Mouse (Mus musculus) liver, embryonic 15.5 days (tissue): ENCODE data around the gene Pheta1. TPM values are rescaled to one million over a fixed set of nuclear protein-coding genes. Genes with fewer than 3 reads are reported as not detected.

ENCODE experiments used
- ATAC-seq: fragments of 200-750 bp; cut with Nextera tagmentation; 2 replicates; pipeline ENCODE4 v1.8.0; 2017; ENCODE audit warnings: moderate number of reproducible peaks, mild to moderate bottlenecking, moderate library complexity; ENCODE audit not compliant: insufficient read depth
- H3K27ac ChIP-seq: fragments of 300-500 bp; sonication (generic); replicated peaks from 2 replicates; pipeline ENCODE4 v1.5.1; 2015; ENCODE audit warnings: mild to moderate bottlenecking, inconsistent platforms
- H3K27me3 ChIP-seq: fragments of 300-500 bp; sonication (generic); 2 replicates; pipeline ENCODE4 v1.6.1; 2015; ENCODE audit warnings: mild to moderate bottlenecking, inconsistent platforms
- H3K36me3 ChIP-seq: fragments of 300-500 bp; sonication (generic); replicated peaks from 2 replicates; pipeline ENCODE4 v1.6.1; 2015; ENCODE audit warnings: moderate library complexity, mild to moderate bottlenecking, inconsistent platforms
- H3K4me1 ChIP-seq: fragments of 300-500 bp; sonication (generic); replicated peaks from 2 replicates; pipeline ENCODE4 v1.6.1; 2015; ENCODE audit warnings: inconsistent platforms
- H3K4me2 ChIP-seq: fragments of 300-500 bp; sonication (generic); 2 replicates; pipeline ENCODE4 v1.6.1; 2015; ENCODE audit warnings: moderate library complexity, mild to moderate bottlenecking, inconsistent platforms
- H3K4me3 ChIP-seq: fragments of 300-500 bp; sonication (generic); replicated peaks from 2 replicates; pipeline ENCODE4 v1.5.1; 2015; ENCODE audit warnings: mild to moderate bottlenecking, inconsistent platforms
- H3K9ac ChIP-seq: fragments of 300-500 bp; sonication (generic); 2 replicates; pipeline ENCODE4 v1.6.1; 2015; ENCODE audit warnings: moderate library complexity, mild to moderate bottlenecking, inconsistent platforms
- H3K9me3 ChIP-seq: fragments of 300-500 bp; sonication (generic); replicated peaks from 2 replicates; pipeline ENCODE4 v1.6.1; 2016; ENCODE audit warnings: inconsistent platforms
- whole genome bisulfite sequencing: fragments of 180-500 bp; shearing (Covaris S2); methylation state at CpG from one replicate; pipeline ENCODE4 v1.1.7; 2015; ENCODE audit warnings: mixed read lengths; ENCODE audit not compliant: insufficient replicate concordance; 5-methylcytosine and 5-hydroxymethylcytosine counted together
- polyA plus RNA-seq: library from polyadenylated mRNA; unstranded; fragments of >200 nt; fragmentation: Nextera tagmentation; extraction: Ambion mirVana; gene quantifications from 2 replicates; pipeline ENCODE4 v1.2.1, GENCODE M21; 2015

Gene Pheta1
- polyA plus RNA-seq, 1 experiment from 2014 or later = 3.9 TPM

DNA sequence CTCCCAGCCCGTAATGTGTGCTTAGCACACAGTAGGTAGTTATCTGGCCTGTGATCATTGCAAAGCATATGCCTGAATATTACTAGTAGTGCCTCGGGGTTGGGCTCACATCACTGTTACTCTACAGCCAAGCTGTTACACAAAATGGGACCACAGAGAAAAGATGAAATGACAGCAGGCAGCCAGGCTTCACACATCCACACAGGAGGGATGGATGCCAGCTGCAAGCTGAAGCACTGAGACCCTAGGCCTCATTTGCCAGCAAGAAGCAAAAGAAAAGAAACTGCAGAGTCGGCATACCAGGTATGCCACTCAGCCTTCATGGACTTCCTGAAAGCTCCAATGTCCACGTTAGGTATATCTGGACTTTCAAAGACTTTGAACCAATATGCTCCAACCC, 20.9 kb upstream of the Pheta1 start:
- H3K9me3 ChIP-seq = no peaks in the 10 kb centered on the region
- no peak overlapping the region for H3K27ac ChIP-seq
- ATAC-seq = no peak
- no peak overlapping the region for H3K9ac ChIP-seq
- H3K27me3 ChIP-seq = no peaks in the 10 kb centered on the region
- peaks cover 49% of the 10 kb centered on the region for H3K4me1 ChIP-seq
- H3K36me3 ChIP-seq = peaks cover 58% of the 10 kb centered on the region
- WGBS = 76% methylated on average over 4 of the region's 4 CpGs
- H3K4me2 ChIP-seq = no peak overlapping the region
- H3K4me3 ChIP-seq = no peak overlapping the region

DNA sequence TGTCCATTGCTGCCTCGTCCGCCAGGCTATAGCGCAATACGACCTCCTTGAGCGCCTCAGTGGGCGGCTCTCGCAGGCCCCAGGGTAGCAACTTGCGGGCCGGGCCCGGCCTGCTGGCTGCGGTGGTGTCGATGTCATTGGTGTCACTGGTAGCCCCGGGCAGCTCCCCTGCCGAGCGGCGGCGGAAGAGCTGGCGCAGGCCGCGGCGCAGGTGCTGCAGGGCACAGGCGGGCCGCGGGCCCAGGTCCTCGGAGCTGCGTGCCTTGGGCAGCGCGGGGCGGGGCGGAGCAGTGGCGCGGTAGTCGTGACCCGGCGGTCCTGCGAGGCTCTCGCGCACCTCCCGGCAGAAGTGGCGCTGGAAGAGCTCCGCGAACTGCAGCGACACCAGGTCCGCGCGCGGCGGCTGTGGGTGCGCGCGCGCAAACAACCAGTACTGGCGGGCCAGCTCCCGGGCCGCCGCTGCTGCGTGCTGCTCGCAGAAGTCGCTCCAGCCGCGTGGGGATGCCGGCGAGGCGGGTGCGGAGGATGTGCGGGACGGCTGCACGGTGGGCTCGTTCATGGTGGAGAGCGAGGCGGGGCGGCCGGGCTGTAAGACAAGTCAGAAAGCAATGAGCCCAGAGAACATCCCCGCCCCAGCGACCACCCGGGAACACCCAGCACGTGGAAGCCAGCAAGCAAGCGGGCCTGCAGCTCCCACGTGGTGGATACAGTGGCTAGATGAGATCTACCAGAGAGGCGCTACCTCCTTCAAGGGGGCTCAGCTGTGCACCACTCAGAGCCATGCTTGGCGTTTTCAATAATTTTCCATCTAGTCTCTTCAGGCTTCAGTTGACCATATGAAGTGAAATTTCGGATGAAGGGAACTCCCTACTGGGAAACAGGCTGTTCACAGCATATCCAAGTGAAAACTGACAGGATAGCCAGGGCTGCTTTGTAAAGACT, 20.0 kb upstream of the Pheta1 start:
- ATAC-seq = no peak
- Histone ChIP-seq H3K4me1 (peaks cover 50% of the 10 kb centered on the region), H3K9me3 (no peaks in the 10 kb centered on the region), H3K4me3 (no peak overlapping the region), H3K36me3 (peaks cover 50% of the 10 kb centered on the region), H3K27ac (no peak overlapping the region), H3K27me3 (no peaks in the 10 kb centered on the region), H3K4me2 (peak overlapping the region; percentile 40), H3K9ac (no peak overlapping the region)
- WGBS = 75% methylated on average over 82 of the region's 82 CpGs

DNA sequence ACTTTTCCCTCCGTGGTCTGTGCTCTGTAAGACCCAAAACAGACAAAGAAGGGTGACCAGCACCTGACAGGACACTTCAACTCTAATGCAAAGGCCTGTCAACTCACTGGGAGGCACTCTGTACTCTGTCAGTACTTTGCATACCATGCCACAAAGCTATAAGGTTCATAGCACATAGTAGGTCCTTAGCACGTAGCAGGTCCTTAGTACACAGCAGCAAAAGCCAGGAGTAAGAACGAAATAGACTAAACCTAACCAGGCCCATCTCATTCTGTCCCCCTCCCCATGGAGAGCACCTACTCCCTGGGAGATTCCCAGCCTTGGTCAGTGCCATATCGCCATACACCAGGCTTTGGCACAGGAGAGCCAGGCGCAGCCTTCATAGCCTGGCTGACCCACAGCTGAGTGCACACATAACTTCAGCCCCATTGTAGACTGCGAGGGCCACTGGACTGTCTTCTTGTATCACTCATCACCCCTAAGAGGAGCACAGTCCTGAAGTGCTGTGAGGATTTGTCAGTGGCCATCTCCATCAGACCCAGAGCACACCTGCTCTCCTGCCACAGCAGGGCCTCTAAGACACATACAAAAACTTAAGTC, 17.7 kb upstream of the Pheta1 start:
- H3K4me1 ChIP-seq = peaks cover 58% of the 10 kb centered on the region
- 78% methylated on average over 6 of the region's 6 CpGs for WGBS
- H3K36me3 ChIP-seq = peaks cover 32% of the 10 kb centered on the region

DNA sequence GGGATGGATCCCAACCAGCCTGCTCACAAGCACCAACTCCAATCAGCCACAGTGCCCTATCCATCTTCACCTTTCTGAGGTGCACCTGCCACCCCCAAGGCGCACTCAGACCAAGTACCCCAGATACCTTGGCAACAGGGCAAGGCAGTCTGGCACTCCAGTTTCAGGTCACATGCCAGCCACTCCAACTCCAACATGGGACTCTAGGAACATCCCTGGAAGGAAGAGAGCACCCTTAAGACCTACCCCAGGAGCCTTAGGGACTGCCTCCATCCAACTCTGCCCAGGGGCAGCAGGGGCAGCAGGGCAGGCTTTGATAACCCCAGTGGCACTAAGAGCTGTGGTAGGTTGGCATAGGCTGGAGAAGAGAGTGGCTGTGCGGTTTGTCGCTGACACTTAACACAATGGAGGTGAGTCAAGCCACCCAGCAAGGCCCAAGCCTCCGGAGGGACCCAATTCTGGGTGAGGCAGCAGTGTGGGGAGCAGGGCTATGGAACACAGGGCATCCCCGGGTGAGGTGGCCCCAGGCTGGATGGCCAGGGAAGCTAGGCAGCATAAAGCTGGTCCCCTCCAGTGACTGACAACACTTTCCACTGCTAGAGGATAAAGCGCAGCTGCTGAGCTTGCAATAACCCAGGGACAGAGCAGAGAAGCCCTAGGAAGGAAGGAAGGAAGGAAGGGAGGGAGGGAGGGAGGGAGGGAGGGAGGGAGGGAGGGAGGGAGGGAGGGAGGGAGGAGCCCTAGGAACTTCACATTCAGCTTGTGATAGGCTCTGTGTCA, 16.2 kb upstream of the Pheta1 start:
- ATAC-seq = no peak
- Histone ChIP-seq H3K4me2 (peak overlapping the region; percentile 99; the same call in 1 of the 2 replicates), H3K9ac (no peak overlapping the region), H3K27me3 (peaks cover 7% of the 10 kb centered on the region), H3K36me3 (peaks cover 18% of the 10 kb centered on the region), H3K4me3 (no peak overlapping the region), H3K4me1 (peaks cover 73% of the 10 kb centered on the region), H3K27ac (0 out of 2 replicates have a peak overlapping the region, but pooled peaks have one; percentile 61), H3K9me3 (no peaks in the 10 kb centered on the region)
- WGBS = 54% methylated on average over 6 of the region's 6 CpGs

More for the DNA sequence above, 17.7 kb upstream of the Pheta1 start:
- H3K9me3 ChIP-seq = no peaks in the 10 kb centered on the region
- ATAC-seq = no peak
- H3K4me2 ChIP-seq = no peak overlapping the region
- H3K27me3 ChIP-seq = no peaks in the 10 kb centered on the region
- no peak overlapping the region for H3K27ac ChIP-seq
- H3K4me3 ChIP-seq = no peak overlapping the region
- no peak overlapping the region for H3K9ac ChIP-seq

DNA sequence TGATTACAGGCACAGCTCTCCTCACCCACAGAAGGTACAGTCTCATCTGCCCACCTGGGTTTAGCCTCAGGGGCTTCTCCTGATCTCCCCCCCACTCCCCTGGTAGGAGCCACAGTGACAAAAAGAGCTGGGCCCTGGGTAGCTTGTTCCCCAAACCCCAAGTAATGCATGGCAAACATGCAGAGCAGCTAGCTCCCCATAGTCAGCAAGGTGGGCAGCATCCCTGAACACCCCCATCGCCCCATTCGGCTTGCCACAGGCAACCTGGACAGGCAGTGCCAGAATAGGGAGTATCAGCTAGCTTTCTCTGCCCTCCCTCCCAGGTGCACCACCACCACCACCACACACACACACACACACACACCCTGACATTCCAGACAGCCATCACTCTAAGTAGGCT, 15.6 kb upstream of the Pheta1 start:
- H3K27me3 ChIP-seq = peaks cover 13% of the 10 kb centered on the region
- peak overlapping the region; percentile 61 for H3K27ac ChIP-seq
- WGBS = 66% methylated on average over 2 of the region's 2 CpGs
- H3K4me1 ChIP-seq = peaks cover 79% of the 10 kb centered on the region
- peaks cover 12% of the 10 kb centered on the region for H3K36me3 ChIP-seq
- no peak overlapping the region; the same call in 1 of the 2 replicates for H3K9ac ChIP-seq
- H3K9me3 ChIP-seq = no peaks in the 10 kb centered on the region
- peak overlapping the region; percentile 99 for H3K4me2 ChIP-seq
- peak overlapping the region; percentile 83; the same call in 1 of the 2 replicates for H3K4me3 ChIP-seq
- ATAC-seq = no peak

DNA sequence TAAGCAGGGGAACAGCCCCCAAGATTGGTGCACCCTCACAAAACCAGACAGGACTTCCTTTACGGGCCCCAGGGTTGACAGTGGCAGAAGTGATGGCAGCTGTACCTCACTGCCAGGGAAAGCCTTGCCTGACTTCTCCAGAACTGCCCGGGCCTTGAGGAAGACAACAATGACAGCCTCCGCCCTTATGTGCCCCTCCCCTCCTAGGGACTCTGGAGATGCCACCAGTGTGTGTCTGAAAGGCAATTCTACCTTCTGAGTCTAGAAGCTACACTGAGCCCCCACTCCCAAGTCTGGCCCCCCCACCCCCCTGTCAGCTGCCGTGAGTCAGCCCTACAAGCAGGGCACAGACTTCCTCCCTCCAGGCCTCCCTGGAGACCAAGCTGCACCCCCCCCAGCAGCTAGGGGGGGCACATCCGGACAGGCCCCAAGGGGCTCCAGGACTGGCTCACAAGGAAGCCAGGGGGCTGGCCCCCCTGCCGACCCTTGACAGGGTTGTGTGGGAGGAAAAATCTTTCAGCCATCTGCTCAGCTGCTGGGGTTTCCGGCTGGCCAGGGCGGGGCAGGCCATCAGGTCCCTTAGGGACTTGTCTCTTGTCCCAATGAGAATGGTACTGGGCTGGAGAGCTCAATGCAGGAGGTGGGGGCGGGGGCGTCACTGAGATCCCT, 15.1 kb upstream of the Pheta1 start:
- Histone ChIP-seq H3K27me3 (peaks cover 18% of the 10 kb centered on the region), H3K36me3 (peaks cover 6% of the 10 kb centered on the region), H3K9me3 (no peaks in the 10 kb centered on the region), H3K27ac (peak overlapping the region; percentile 61), H3K4me3 (peak overlapping the region; percentile 83), H3K4me2 (peak overlapping the region; percentile 99), H3K9ac (peak overlapping the region; percentile 21; the same call in 1 of the 2 replicates), H3K4me1 (peaks cover 81% of the 10 kb centered on the region)
- WGBS = 15% methylated on average over 10 of the region's 10 CpGs
- ATAC-seq = no peak

DNA sequence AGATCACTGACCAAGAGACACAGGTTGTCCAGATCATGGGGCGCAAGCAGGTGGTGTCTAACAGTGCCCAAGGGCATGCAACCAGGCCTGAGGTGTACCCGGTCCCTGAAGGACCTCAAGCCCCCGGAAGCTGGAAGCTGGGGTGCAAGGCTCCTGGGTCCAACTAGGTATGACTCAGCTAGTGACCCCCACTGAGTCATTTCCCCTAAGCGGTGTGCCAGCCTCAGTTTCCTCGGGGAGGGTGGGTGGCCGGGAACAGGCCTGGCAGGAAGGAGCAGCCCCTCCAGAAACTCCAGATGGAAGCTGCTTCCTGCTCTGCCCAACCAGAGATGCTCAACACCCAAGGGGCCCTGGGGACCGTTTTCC, 14.6 kb upstream of the Pheta1 start:
- Histone ChIP-seq H3K4me1 (peaks cover 84% of the 10 kb centered on the region), H3K36me3 (peaks cover 1% of the 10 kb centered on the region; the same call in 1 of the 2 replicates), H3K27ac (peak overlapping the region; percentile 61; the same call in 1 of the 2 replicates), H3K4me2 (peak overlapping the region; percentile 99), H3K9me3 (no peaks in the 10 kb centered on the region), H3K4me3 (peak overlapping the region; percentile 83), H3K9ac (no peak overlapping the region), H3K27me3 (peaks cover 23% of the 10 kb centered on the region)
- no peak for ATAC-seq
- 38% methylated on average over 7 of the region's 7 CpGs for WGBS

DNA sequence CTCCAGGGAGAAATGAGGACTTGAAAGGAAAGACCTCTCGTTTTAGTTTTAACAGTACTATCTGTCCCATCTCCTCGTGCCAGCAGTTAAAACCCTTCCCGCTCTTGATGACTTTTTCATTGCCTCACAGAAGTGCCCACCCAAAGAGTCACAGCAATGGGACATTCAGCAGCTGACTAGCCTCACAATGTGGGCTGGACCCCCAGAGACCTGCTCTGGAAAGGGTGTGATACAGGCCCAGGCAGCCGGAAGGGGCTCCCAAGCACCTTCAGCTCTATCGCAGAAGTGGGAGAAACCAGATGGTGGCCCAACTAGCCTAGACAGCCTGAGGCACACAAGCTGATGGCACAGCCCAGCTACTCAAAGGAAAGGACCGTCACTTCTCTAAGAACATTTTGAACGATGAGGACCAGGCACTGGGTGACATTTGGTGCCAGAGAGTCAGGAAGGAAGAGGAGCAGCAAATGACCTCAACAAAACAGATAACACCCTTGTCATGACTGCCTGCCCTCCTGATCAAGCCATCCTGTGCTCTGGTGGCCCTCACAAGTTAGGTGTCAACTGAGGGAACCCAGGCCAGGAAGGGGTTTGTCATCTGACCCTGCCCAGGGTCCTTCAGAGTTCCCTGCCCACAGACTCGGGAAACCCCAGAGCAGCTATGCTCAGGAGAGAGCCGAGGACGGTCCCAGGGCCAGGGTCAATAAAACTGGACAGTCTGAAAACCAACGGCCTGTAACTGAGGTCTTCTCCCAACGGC, 13.6 kb upstream of the Pheta1 start:
- 8% methylated on average over 12 of the region's 12 CpGs for WGBS

DNA sequence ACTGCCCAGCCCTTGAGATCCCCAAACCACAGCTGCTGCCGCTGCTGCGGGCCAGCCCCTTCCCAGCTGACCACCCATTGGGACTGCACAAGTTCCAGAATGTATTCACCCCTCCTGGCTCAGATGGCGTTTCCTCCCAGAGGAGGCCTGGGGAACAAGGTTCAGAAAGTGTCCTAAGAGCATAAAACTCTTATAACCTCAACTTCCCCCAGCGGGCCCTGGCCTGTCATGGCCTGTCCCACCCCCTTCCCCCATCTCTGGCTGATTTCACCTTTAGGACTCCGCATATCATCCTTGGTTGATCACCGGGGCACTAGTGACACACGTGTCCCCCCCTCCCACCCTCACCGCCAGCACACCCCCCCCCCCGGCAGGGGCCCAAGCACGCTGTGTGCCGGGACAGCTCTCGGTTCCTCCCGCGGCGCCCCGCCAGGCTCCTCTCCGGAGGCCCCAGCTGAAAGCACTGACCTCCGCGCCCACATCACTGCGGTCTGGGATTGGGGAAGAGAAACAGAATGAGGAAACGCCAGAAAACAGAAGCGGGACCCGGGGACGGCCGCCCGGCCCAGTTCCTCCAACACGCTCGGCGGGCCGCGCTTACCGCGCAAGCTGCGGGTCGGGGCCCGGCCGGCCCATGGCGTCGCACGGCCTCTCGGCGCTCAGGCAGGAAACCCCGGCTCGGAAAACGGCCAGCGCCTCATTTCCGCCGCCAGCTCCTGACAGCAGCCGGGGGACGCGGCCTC, 12.7 kb upstream of the Pheta1 start:
- ATAC-seq = peak; percentile 10
- H3K4me3 ChIP-seq = peak overlapping the region; percentile 83
- H3K27ac ChIP-seq = peak overlapping the region; percentile 89
- WGBS = under 1% methylated on average over 51 of the region's 51 CpGs
- H3K9ac ChIP-seq = peak overlapping the region; percentile 83
- peak overlapping the region; percentile 99 for H3K4me2 ChIP-seq
- H3K9me3 ChIP-seq = no peaks in the 10 kb centered on the region
- H3K36me3 ChIP-seq = no peaks in the 10 kb centered on the region
- peaks cover 29% of the 10 kb centered on the region for H3K27me3 ChIP-seq
- H3K4me1 ChIP-seq = peaks cover 78% of the 10 kb centered on the region

More for the DNA sequence above, 13.6 kb upstream of the Pheta1 start:
- Histone ChIP-seq H3K27me3 (peaks cover 29% of the 10 kb centered on the region), H3K4me3 (peak overlapping the region; percentile 83), H3K27ac (peak overlapping the region; percentile 89), H3K9me3 (no peaks in the 10 kb centered on the region), H3K36me3 (no peaks in the 10 kb centered on the region), H3K4me1 (peaks cover 83% of the 10 kb centered on the region), H3K4me2 (peak overlapping the region; percentile 99), H3K9ac (peak overlapping the region; percentile 83)
- no peak for ATAC-seq
